Mouse (Mus musculus): Measurements from ENCODE around the gene Optc.

Gene Optc

GRCm38 (mm10) chr1:133882283-133883217, 25.2 kb downstream of the Optc start:
- DNase-seq (ENCODE audit: low spot score in 2 of 2) = no peak

GRCm38 (mm10) chr1:133881813-133882212, 26.0 kb downstream of the Optc start:
- no peak for DNase-seq (ENCODE audit: low spot score in 2 of 2)

GRCm38 (mm10) chr1:133878825-133879423, 28.9 kb downstream of the Optc start:
- no peak for DNase-seq (ENCODE audit: low spot score in 2 of 2)

- no peak for DNase-seq (ENCODE audit: low spot score in 2 of 2)
Measured at GRCm38 (mm10) chr1:133876936-133877335, 30.9 kb downstream of the Optc start.

- no peak for DNase-seq (ENCODE audit: low spot score in 2 of 2)
Measured at GRCm38 (mm10) chr1:133873086-133873813, 34.5 kb downstream of the Optc start.

GRCm38 (mm10) chr1:133871241-133871640, 36.6 kb downstream of the Optc start:
- DNase-seq (ENCODE audit: low spot score in 2 of 2) = no peak

GRCm38 (mm10) chr1:133869221-133869620, 38.6 kb downstream of the Optc start:
- no peak for DNase-seq (ENCODE audit: low spot score in 2 of 2)

- DNase-seq (ENCODE audit: low spot score in 2 of 2) = no peak
Measured at GRCm38 (mm10) chr1:133863257-133863997, 44.4 kb downstream of the Optc start.

- DNase-seq (ENCODE audit: low spot score in 2 of 2) = no peak
Measured at GRCm38 (mm10) chr1:133861028-133861427, 46.8 kb downstream of the Optc start.

GRCm38 (mm10) chr1:133859821-133860711, 47.7 kb downstream of the Optc start:
- DNase-seq (ENCODE audit: low spot score in 2 of 2) = no peak

GRCm38 (mm10) chr1:133859257-133859656, 48.5 kb downstream of the Optc start:
- no peak for DNase-seq (ENCODE audit: low spot score in 2 of 2)

GRCm38 (mm10) chr1:133857781-133858180, 50.0 kb downstream of the Optc start:
- no peak for DNase-seq (ENCODE audit: low spot score in 2 of 2)

GRCm38 (mm10) chr1:133857171-133857570, 50.6 kb downstream of the Optc start:
- DNase-seq (ENCODE audit: low spot score in 2 of 2) = no peak

GRCm38 (mm10) chr1:133856655-133857054, 51.1 kb downstream of the Optc start:
- no peak for DNase-seq (ENCODE audit: low spot score in 2 of 2)

GRCm38 (mm10) chr1:133856133-133856541, 51.7 kb downstream of the Optc start:
- DNase-seq (ENCODE audit: low spot score in 2 of 2) = no peak

GRCm38 (mm10) chr1:133855274-133856017, 52.4 kb downstream of the Optc start:
- DNase-seq (ENCODE audit: low spot score in 2 of 2) = peak in 1 of 2 experiments; percentile 28

GRCm38 (mm10) chr1:133854421-133855273, 53.2 kb downstream of the Optc start:
- no peak for DNase-seq (ENCODE audit: low spot score in 2 of 2)

All from cerebellum, postnatal 4 days (tissue).